Mouse (Mus musculus): ENCODE measurements around the gene Olfr262. TPM values are rescaled to one million over a fixed set of nuclear protein-coding genes. Genes with fewer than 3 reads are reported as not detected.

Gene Olfr262
- not detected in 2 replicates for polyA plus RNA-seq (2015; fragmentation: Nextera tagmentation; extraction: Ambion mirVana)

DNA sequence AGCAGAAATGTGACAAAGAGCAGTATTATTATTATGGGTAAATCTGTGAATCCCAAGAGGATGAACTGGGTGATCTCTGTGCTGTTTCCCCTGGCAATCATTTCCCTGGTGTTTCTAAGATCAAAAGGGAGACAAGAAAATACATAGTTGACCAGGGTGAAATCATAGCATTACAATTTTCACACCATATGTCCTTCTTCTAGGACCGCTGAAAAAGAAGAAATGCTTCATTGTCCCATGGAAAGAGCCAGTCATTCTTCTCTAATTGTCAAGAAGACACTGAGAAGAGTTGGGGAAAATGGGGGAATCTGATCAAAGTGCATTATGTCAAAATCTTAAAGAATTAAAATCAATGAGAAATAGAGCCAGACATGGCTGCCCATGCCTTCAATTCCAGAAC is at the start of gene Olfr262:
Gene Olfr262 (minus strand): TSS at position 101 of the 400 bp plus-strand sequence.

DNA sequence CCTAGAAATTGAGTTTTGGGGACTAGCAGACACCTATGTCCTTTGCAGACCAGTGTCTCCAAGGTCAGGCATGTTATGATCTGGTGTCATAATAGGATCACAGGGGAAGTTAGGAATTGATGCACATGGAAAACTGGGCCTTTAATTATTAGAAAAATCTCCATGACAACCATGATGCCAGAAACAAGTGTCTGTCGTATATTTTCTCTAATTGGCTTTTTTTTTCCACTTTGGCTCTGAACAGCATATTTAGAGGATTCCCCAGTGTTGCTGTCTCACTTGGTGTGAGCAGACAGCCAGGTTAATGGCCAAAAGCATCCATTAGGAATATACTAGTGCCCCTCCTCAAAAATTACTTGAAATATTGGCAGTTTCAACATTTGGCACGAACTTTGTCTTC is 38.1 kb upstream of the Olfr262 start, which contains the start of gene Olfr1434:
Gene Olfr1434 (plus strand): TSS at position 301 of the 400 bp plus-strand sequence.

DNA sequence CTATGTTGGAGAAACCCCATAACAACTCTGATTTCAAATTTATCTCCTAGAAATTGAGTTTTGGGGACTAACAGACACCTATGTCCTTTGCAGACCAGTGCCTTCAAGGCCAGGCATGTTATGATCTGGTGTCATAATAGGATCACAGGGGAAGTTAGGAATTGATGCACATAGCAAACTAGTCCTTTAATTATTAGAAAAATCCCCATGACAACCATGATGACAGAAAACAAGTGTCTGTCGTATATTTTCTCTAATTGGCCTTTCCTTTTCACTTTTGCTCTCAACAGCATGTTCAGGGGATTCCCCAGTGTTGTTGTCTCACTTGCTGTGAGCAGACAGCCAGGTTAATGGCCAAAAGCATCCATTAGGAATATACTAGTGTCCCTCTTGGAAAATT is 19.3 kb upstream of the Olfr262 start, which contains the start of gene Olfr235:
Gene Olfr235 (plus strand): TSS at position 301 of the 400 bp plus-strand sequence.

GRCm38 (mm10) chr19:12232496-12232895 is 9.0 kb downstream of the Olfr262 start, which contains the start of gene Olfr1432:
Olfr1432 (minus strand) TSS chr19:12232596.

GRCm38 (mm10) chr19:12200334-12200733 is 41.1 kb downstream of the Olfr262 start, which contains the start of gene Olfr1431:
Olfr1431 (plus strand) TSS chr19:12200634.

Other genes starting within 250 kb of the Olfr262 start
- gene Olfr1423, start 200.3 kb downstream of the Olfr262 start, polyA plus RNA-seq (2015; fragmentation: Nextera tagmentation; extraction: Ambion mirVana) = not detected in 2 replicates
- not detected in 2 replicates for gene Olfr1424, start 179.0 kb downstream of the Olfr262 start, polyA plus RNA-seq (2015; fragmentation: Nextera tagmentation; extraction: Ambion mirVana)
- gene Olfr1425, start 163.9 kb downstream of the Olfr262 start, polyA plus RNA-seq (2015; fragmentation: Nextera tagmentation; extraction: Ambion mirVana) = not detected in 2 replicates
- not detected in 2 replicates for gene Olfr1426, start 149.6 kb downstream of the Olfr262 start, polyA plus RNA-seq (2015; fragmentation: Nextera tagmentation; extraction: Ambion mirVana)
- not detected in 2 replicates for gene Olfr1427, start 138.3 kb downstream of the Olfr262 start, polyA plus RNA-seq (2015; fragmentation: Nextera tagmentation; extraction: Ambion mirVana)
- gene Olfr1428, start 125.8 kb downstream of the Olfr262 start, polyA plus RNA-seq (2015; fragmentation: Nextera tagmentation; extraction: Ambion mirVana) = not detected in 2 replicates
- not detected in 2 replicates for gene Olfr76, start 118.5 kb downstream of the Olfr262 start, polyA plus RNA-seq (2015; fragmentation: Nextera tagmentation; extraction: Ambion mirVana)
- not detected in 2 replicates for gene Olfr1555-ps1, start 71.5 kb downstream of the Olfr262 start, polyA plus RNA-seq (2015; fragmentation: Nextera tagmentation; extraction: Ambion mirVana)
- gene Olfr1431, start 41.0 kb downstream of the Olfr262 start, polyA plus RNA-seq (2015; fragmentation: Nextera tagmentation; extraction: Ambion mirVana) = not detected in 2 replicates
- gene Olfr1432, start 9.1 kb downstream of the Olfr262 start, polyA plus RNA-seq (2015; fragmentation: Nextera tagmentation; extraction: Ambion mirVana) = not detected in 2 replicates
- gene Olfr235, start 19.4 kb upstream of the Olfr262 start, polyA plus RNA-seq (2015; fragmentation: Nextera tagmentation; extraction: Ambion mirVana) = not detected in 2 replicates
- not detected in 2 replicates for gene Olfr1434, start 38.2 kb upstream of the Olfr262 start, polyA plus RNA-seq (2015; fragmentation: Nextera tagmentation; extraction: Ambion mirVana)
- gene Olfr1436, start 57.5 kb upstream of the Olfr262 start, polyA plus RNA-seq (2015; fragmentation: Nextera tagmentation; extraction: Ambion mirVana) = not detected in 2 replicates
- not detected in 2 replicates for gene Olfr1437, start 83.4 kb upstream of the Olfr262 start, polyA plus RNA-seq (2015; fragmentation: Nextera tagmentation; extraction: Ambion mirVana)
- gene Olfr1438-ps1, start 94.3 kb upstream of the Olfr262 start, polyA plus RNA-seq (2015; fragmentation: Nextera tagmentation; extraction: Ambion mirVana) = not detected in 2 replicates
- gene Olfr1440, start 145.6 kb upstream of the Olfr262 start, polyA plus RNA-seq (2015; fragmentation: Nextera tagmentation; extraction: Ambion mirVana) = not detected in 2 replicates
- not detected in 2 replicates for gene Olfr1441, start 175.8 kb upstream of the Olfr262 start, polyA plus RNA-seq (2015; fragmentation: Nextera tagmentation; extraction: Ambion mirVana)
- gene Pfpl, start 186.2 kb upstream of the Olfr262 start, polyA plus RNA-seq (2015; fragmentation: Nextera tagmentation; extraction: Ambion mirVana) = not detected in 2 replicates
- 7.0 and 8.6 TPM in 2 replicates for gene Mpeg1, start 219.1 kb upstream of the Olfr262 start, polyA plus RNA-seq (2015; fragmentation: Nextera tagmentation; extraction: Ambion mirVana)

Measured in spleen, postnatal 0 days (tissue).